Mouse (Mus musculus): ENCODE results near the gene Mslnl.

DNA sequence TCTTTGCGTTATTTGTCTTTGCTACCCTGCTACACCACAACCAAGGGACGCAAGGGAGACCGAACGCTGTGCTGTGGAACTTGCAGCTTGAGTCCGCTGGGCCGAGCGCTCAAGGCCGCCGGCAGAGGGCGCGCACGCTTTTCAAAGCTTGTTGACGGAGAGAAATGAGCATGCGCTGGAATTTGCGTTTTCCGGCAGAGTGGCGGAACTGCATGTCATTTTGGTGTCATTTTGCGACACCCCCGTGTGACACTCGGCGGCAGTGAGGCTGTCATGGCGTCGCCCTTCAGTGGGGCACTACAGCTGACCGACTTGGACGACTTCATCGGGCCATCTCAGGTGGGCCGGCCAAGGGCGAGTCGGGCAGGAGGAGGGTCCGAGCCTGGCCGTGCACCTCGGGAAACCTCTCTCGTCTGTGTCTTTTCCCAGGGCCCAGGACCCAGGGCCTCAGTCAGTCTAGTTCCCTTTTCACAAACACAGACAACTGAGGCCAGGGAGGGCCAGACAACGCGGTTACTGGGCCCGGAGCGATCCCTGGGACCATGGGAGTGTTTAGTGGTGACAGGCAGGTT, 37.8 kb downstream of the Mslnl start, which contains the start of gene Narfl:
- peak; percentile 95 for TF ChIP-seq CTCF (IDR thresholded peaks at IDR 0.05; ENCODE audit: low read depth, low read length)
- peak; percentile 72 for TF ChIP-seq POLR2A (IDR thresholded peaks at IDR 0.05; ENCODE audit: extremely low read depth, insufficient read depth, low read length)

All from liver, adult 2 months (tissue).